Mouse (Mus musculus): ENCODE results near the gene Kit.

Kit gene

DNA sequence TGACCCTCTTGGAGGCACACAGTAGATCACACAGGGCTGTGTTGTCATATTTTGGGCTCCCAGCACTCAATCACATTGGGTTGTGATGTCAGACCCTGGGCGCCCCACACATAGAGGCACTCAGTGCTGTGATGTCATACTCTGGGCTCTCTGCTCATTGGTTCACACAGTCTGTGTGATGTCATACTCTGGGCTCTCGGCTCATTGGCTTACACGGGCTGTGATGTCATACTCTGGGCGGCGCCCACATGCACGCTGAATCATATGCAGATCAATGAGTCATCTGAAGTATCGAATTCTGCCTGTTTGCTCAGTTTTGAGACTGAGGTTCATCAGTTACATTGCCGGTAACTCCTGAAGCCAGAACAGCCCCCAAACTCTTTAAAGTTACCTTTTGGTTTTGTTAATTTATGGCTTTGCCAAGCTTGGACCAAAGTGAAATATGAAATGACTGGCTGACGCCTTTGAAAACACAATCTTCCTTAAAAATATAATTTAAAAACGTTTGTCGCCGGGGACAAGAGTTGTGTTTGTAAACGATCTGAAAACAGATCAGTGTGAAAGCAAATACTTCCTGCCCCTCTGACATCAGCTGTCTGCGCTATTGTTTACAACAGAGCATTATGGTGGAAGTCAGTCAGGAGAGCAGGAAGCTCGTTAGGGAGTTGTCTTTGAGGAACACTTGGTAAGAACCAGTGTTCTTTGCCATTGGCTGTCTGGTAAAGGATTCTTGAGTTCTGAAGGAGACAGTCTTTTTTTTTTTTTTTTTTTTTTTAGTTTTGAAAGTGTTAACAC is 15.0 kb downstream of the Kit start:
- in situ Hi-C loops (cut with MboI, MseI) = no loop called here

GRCm38 (mm10) chr5:75590961-75591360 is 16.2 kb downstream of the Kit start:
- in situ Hi-C loops (cut with MboI, MseI) = no loop called here

- in situ Hi-C loops (cut with MboI, MseI) = no loop called here
These were observed 16.9 kb downstream of the Kit start for GRCm38 (mm10) chr5:75591567-75591966.

GRCm38 (mm10) chr5:75595319-75595718 is 20.6 kb downstream of the Kit start:
- in situ Hi-C loops (cut with MboI, MseI) = no loop called here

DNA sequence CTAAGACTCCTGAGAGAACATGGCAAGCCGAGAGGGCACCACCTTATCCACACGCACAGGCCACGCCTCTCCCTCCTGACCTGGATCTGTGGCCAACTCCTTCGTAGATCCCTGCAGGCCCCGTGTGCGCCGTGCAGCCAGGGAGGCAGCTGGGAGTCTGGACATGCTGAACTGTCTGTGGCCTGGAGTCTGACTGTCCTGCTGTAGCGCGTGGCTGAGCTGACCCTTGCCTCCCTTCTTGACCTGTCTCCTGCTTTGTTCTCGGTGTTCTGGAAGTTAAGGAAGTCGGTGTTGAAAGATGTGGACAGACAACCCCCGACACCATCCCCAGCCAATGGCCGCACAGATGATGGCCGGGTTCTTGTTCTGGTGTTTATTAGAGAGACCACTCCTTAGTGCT is 21.5 kb downstream of the Kit start:
- in situ Hi-C loops (cut with MboI, MseI) = no loop called here

DNA sequence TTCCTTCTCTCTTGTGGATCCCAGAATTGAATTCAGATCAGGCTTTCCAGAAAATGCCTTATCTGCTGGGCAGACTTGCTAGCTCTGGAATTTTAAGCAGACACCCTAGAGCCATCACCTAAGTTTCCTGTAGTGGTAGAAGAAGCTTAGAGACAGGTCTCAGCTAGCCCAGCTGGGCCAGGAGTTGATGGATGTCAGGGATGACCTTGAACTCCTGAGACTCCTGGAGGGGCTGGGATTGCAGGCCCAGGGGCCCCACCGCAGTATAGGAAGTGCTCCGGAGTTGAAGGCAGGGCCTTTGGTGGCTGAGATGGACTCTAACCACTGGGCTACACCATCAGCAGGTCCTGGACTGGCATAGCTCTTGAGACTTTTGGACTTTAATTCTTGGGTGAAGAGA is 22.6 kb downstream of the Kit start:
- in situ Hi-C loops (cut with MboI, MseI) = no loop called here

- in situ Hi-C loops (cut with MboI, MseI) = no loop called here
These were observed 23.8 kb downstream of the Kit start for GRCm38 (mm10) chr5:75598491-75598890.

- in situ Hi-C loops (cut with MboI, MseI) = no loop called here
These were observed 25.3 kb downstream of the Kit start for GRCm38 (mm10) chr5:75599991-75600390.

DNA sequence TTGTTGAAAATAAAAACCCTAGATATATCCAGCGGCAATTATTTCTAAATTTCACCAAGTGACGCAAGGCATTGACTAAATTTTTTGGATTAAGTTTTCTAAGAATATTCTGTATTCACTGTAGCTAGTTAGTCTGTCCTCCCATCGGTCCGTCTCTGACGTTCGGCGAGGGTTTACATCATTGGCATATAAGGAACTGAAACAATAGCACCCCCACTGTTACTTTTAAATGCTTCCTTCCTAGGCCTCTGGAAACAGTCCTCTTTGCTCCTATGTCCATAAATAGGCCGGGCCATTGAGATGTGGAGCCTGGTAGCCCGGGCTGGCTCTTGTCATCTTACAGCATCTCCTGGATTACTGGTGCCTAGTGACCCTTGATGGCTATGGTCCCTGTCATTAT is 29.5 kb downstream of the Kit start:
- in situ Hi-C loops (cut with MboI, MseI) = no loop called here

DNA sequence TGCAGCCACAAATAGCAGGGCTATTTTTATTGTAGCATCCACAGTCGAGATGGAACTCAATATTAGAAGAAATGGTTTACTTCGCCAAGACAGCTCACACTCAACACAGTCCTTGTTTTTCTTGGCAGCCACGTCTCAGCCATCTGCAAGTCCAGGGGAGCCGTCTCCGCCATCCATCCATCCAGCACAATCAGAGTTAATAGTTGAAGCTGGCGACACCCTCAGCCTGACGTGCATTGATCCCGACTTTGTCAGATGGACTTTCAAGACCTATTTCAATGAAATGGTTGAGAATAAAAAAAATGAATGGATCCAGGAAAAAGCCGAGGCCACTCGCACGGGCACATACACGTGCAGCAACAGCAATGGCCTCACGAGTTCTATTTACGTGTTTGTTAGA is 32.2 kb downstream of the Kit start:
- in situ Hi-C loops (cut with MboI, MseI) = no loop called here

- in situ Hi-C loops (cut with MboI, MseI) = no loop called here
These were observed 33.3 kb downstream of the Kit start for GRCm38 (mm10) chr5:75607971-75608370.

GRCm38 (mm10) chr5:75612380-75612779 is 37.7 kb downstream of the Kit start:
- in situ Hi-C loops (cut with MboI, MseI) = no loop called here

- in situ Hi-C loops (cut with MboI, MseI) = no loop called here
These were observed 38.2 kb downstream of the Kit start for GRCm38 (mm10) chr5:75612926-75613325.

- in situ Hi-C loops (cut with MboI, MseI) = no loop called here
These were observed 40.4 kb downstream of the Kit start for GRCm38 (mm10) chr5:75615000-75615571.

DNA sequence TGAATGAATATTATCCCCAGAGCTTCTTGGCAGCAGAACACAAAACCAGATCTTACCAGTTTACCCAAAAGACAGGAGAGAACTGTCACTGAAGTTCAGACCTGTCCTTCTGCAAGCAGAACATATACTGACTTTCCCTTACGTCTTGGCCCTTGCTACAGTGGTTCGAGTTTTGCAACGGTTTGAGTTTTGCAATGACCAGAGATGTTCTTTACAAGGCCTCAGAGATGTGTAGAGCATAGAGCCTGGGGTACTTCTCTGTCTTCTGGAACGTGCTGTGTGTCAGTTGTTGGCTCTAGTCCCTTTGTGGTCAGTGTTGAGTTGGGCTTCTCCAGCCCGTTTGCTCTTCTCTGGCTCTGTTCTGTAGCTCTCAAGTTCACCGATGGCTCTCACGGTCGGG is 40.9 kb downstream of the Kit start:
- in situ Hi-C loops (cut with MboI, MseI) = no loop called here

- in situ Hi-C loops (cut with MboI, MseI) = no loop called here
These were observed 47.7 kb downstream of the Kit start for GRCm38 (mm10) chr5:75622401-75622800.

DNA sequence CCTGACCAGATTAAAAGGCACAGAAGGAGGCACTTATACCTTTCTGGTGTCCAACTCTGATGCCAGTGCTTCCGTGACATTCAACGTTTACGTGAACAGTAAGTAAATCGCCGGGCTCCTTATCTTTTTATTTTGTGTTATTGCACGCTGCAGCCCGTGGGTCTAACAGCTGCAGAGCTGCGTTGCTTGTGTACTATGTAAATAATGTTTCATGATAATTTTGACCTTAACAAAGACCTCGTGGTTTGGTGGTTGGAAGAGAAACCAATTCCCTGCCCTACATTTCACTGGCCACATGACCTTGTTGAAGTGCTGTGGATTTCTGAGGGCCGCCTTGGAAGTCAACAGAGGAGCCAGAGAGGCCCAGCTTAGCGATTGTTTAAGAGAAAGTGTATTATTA is 48.3 kb downstream of the Kit start:
- in situ Hi-C loops (cut with MboI, MseI) = no loop called here

- in situ Hi-C loops (cut with MboI, MseI) = no loop called here
These were observed 48.8 kb downstream of the Kit start for GRCm38 (mm10) chr5:75623520-75623919.

DNA sequence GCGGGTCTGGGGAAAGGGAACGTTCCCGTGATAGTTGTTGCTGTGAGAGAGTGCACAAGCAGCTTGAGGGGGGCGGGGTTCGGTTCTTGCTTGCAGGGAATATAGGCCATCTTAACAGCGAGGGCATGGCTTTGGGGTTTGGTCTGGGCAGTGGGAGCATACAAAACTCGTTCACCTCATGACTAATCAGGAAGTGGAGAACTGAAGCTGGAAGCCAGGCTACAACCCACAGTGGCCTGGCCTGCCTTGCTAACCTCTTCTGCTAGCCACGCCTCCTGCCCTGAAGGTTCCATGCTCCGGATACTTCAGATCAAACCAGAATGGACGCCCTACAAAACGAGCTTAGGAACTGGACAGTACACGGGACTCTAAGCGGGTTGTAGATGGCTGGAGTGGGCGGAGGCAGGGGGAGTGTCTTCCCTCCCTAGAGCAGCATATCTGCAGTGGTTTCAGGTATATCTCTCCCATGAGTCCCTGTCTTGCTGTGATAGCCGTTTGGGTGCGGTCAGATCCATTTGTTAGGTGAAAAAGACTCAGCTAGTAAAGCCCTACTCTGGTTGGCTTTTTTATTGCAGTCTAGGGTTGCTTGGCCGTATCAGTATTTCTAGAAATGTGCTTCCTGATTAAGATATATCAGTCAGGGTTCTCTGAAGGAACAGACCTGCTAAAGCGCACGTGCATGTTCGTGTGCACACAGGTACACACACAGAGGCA is 49.4 kb downstream of the Kit start:
- in situ Hi-C loops (cut with MboI, MseI) = no loop called here

GRCm38 (mm10) chr5:75625059-75625458 is 50.3 kb downstream of the Kit start:
- in situ Hi-C loops (cut with MboI, MseI) = no loop called here

- in situ Hi-C loops (cut with MboI, MseI) = no loop called here
These were observed 51.6 kb downstream of the Kit start for GRCm38 (mm10) chr5:75626284-75626683.

DNA sequence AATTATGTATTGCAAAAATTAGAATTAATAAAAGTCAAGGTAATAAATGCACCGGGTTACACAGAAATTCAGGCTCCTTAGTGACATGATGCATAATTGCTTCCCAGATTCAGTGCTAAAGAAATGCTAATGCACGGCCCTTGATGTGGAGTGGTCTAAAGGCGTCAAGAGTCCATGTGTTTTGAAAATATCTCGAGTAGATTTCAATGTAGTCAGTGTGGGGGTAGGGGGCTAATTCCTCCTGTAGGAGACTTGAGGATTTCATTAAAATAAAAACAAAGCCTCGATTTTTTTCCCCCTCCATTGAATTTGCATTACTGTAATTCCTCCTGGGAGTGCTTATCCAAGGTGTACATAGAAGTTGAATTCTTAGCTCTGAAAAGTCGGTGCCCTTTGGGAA is 52.0 kb downstream of the Kit start:
- in situ Hi-C loops (cut with MboI, MseI) = no loop called here

- in situ Hi-C loops (cut with MboI, MseI) = no loop called here
These were observed 57.5 kb downstream of the Kit start for GRCm38 (mm10) chr5:75632257-75632656.
